Mouse (Mus musculus) midbrain, embryonic 14.5 days (tissue): ENCODE measurements at regions not wholly inside any gene's neighbourhood (a gene's known extent, or its start where the extent isn't known, plus 50 kb on each side); places are given as distances from the start of the nearest gene placed in this dataset.

ENCODE experiments used
- ATAC-seq: fragments of 200-750 bp; cut with Nextera tagmentation; 2 replicates; pipeline ENCODE4 v1.8.0; 2017; ENCODE audit warnings: moderate number of reproducible peaks, moderate library complexity; ENCODE audit not compliant: low FRiP score, low TSS enrichment
- DNase-seq: peaks from one replicate; pipeline ENCODE4 v3.0.0-alpha.2; 2015
- H3K27ac ChIP-seq: fragments of 300-500 bp; sonication (generic); replicated peaks from 2 replicates; pipeline ENCODE4 v1.5.1; 2014; ENCODE audit warnings: mild to moderate bottlenecking, low read depth, low read length, moderate library complexity
- H3K27me3 ChIP-seq: fragments of 300-500 bp; sonication (generic); 2 replicates; pipeline ENCODE4 v1.6.1; 2014; ENCODE audit warnings: low read length, control low read depth, mixed read lengths; ENCODE audit not compliant: control insufficient read depth, insufficient read depth
- H3K36me3 ChIP-seq: fragments of 300-500 bp; sonication (generic); 2 replicates; pipeline ENCODE4 v1.6.1; 2014; ENCODE audit warnings: low read length, control low read depth; ENCODE audit not compliant: control insufficient read depth, insufficient read depth
- H3K4me1 ChIP-seq: fragments of 300-500 bp; sonication (generic); 2 replicates; pipeline ENCODE4 v1.6.1; 2014; ENCODE audit warnings: mild to moderate bottlenecking, antibody characterized with exemption, low read length, control low read depth; ENCODE audit not compliant: control insufficient read depth, insufficient read depth
- H3K4me2 ChIP-seq: fragments of 300-500 bp; sonication (generic); 2 replicates; pipeline ENCODE4 v1.6.1; 2014; ENCODE audit warnings: mild to moderate bottlenecking, low read length, moderate library complexity
- H3K4me3 ChIP-seq: fragments of 300-500 bp; sonication (generic); replicated peaks from 2 replicates; pipeline ENCODE4 v1.5.1; 2014; ENCODE audit warnings: low read depth, low read length
- H3K9ac ChIP-seq: fragments of 300-500 bp; sonication (generic); replicated peaks from 2 replicates; pipeline ENCODE4 v1.6.1; 2014; ENCODE audit warnings: mild to moderate bottlenecking, low read length, moderate library complexity
- H3K9me3 ChIP-seq: fragments of 300-500 bp; sonication (generic); 2 replicates; pipeline ENCODE4 v1.6.1; 2016; ENCODE audit warnings: low read length, control low read depth, mixed read lengths; ENCODE audit not compliant: control insufficient read depth
- WGBS: fragments of 180-500 bp; shearing (Covaris S2); extraction: QIAGEN DNeasy Blood & Tissue Kit; methylation state at CpG from one replicate; pipeline ENCODE4 v1.1.7; 2014; 5-methylcytosine and 5-hydroxymethylcytosine counted together

GRCm38 (mm10) chr10:111575926-111576325 lies 69.8 kb downstream of the Phlda1 start:
- no peak overlapping the region for H3K4me3 ChIP-seq
- ATAC-seq = no peak
- no peak overlapping the region for H3K4me2 ChIP-seq
- no peaks in the 10 kb centered on the region for H3K9me3 ChIP-seq
- WGBS = 67% methylated on average over 5 of the region's 5 CpGs
- no peak for DNase-seq
- no peaks in the 10 kb centered on the region for H3K4me1 ChIP-seq
- H3K27me3 ChIP-seq = no peaks in the 10 kb centered on the region
- no peak overlapping the region for H3K9ac ChIP-seq
- H3K36me3 ChIP-seq = no peaks in the 10 kb centered on the region
- no peak overlapping the region for H3K27ac ChIP-seq

GRCm38 (mm10) chr10:111576395-111577069 lies 70.4 kb downstream of the Phlda1 start:
- H3K36me3 ChIP-seq = no peaks in the 10 kb centered on the region
- no peak for ATAC-seq
- H3K9me3 ChIP-seq = no peaks in the 10 kb centered on the region
- H3K4me1 ChIP-seq = no peaks in the 10 kb centered on the region
- H3K4me3 ChIP-seq = no peak overlapping the region
- no peak for DNase-seq
- WGBS = 91% methylated on average over 10 of the region's 10 CpGs
- no peak overlapping the region for H3K4me2 ChIP-seq
- H3K27me3 ChIP-seq = no peaks in the 10 kb centered on the region
- H3K9ac ChIP-seq = no peak overlapping the region
- no peak overlapping the region for H3K27ac ChIP-seq

- DNase-seq = no peak
- H3K9ac ChIP-seq = no peak overlapping the region
- WGBS = 77% methylated on average over 5 of the region's 5 CpGs
- ATAC-seq = no peak
- H3K27me3 ChIP-seq = no peaks in the 10 kb centered on the region
- H3K27ac ChIP-seq = no peak overlapping the region
- no peaks in the 10 kb centered on the region; the same call in 1 of the 2 replicates for H3K9me3 ChIP-seq
- H3K4me3 ChIP-seq = no peak overlapping the region
- no peak overlapping the region for H3K4me2 ChIP-seq
- H3K4me1 ChIP-seq = no peaks in the 10 kb centered on the region
- no peaks in the 10 kb centered on the region for H3K36me3 ChIP-seq
Observed at GRCm38 (mm10) chr10:111578536-111578935, 72.5 kb downstream of the Phlda1 start.

- Histone ChIP-seq H3K9me3 (no peaks in the 10 kb centered on the region; the same call in 1 of the 2 replicates), H3K9ac (no peak overlapping the region), H3K27ac (no peak overlapping the region), H3K27me3 (no peaks in the 10 kb centered on the region), H3K4me2 (no peak overlapping the region), H3K36me3 (no peaks in the 10 kb centered on the region), H3K4me1 (no peaks in the 10 kb centered on the region), H3K4me3 (no peak overlapping the region)
- 59% methylated on average over 2 of the region's 2 CpGs for WGBS
- DNase-seq (no peak), ATAC-seq (no peak)
Observed at GRCm38 (mm10) chr10:111579481-111579880, 73.4 kb downstream of the Phlda1 start.

GRCm38 (mm10) chr10:111580401-111581100 lies 74.5 kb downstream of the Phlda1 start:
- ATAC-seq = no peak
- 88% methylated on average over 11 of the region's 11 CpGs for WGBS

GRCm38 (mm10) chr10:111581847-111582246 lies 75.8 kb downstream of the Phlda1 start:
- no peak for ATAC-seq
- H3K9ac ChIP-seq = no peak overlapping the region
- WGBS = 76% methylated on average over 3 of the region's 3 CpGs

More at GRCm38 (mm10) chr10:111580401-111581100, 74.5 kb downstream of the Phlda1 start:
- H3K4me1 ChIP-seq = no peaks in the 10 kb centered on the region
- no peaks in the 10 kb centered on the region for H3K36me3 ChIP-seq
- H3K9ac ChIP-seq = no peak overlapping the region
- no peak overlapping the region for H3K4me3 ChIP-seq
- no peaks in the 10 kb centered on the region; the same call in 1 of the 2 replicates for H3K9me3 ChIP-seq
- H3K4me2 ChIP-seq = no peak overlapping the region
- no peak for DNase-seq
- no peaks in the 10 kb centered on the region for H3K27me3 ChIP-seq
- no peak overlapping the region for H3K27ac ChIP-seq

GRCm38 (mm10) chr10:111582321-111583123 lies 76.4 kb downstream of the Phlda1 start:
- no peak for DNase-seq
- no peak overlapping the region for H3K9ac ChIP-seq
- H3K9me3 ChIP-seq = no peaks in the 10 kb centered on the region; the same call in 1 of the 2 replicates
- no peak for ATAC-seq
- no peak overlapping the region for H3K4me2 ChIP-seq
- H3K36me3 ChIP-seq = no peaks in the 10 kb centered on the region
- no peaks in the 10 kb centered on the region for H3K4me1 ChIP-seq
- no peak overlapping the region for H3K4me3 ChIP-seq
- no peak overlapping the region for H3K27ac ChIP-seq
- no peaks in the 10 kb centered on the region for H3K27me3 ChIP-seq
- 56% methylated on average over 14 of the region's 14 CpGs for WGBS

More at GRCm38 (mm10) chr10:111581847-111582246, 75.8 kb downstream of the Phlda1 start:
- Histone ChIP-seq H3K4me1 (no peaks in the 10 kb centered on the region), H3K27ac (no peak overlapping the region), H3K27me3 (no peaks in the 10 kb centered on the region), H3K36me3 (no peaks in the 10 kb centered on the region), H3K4me3 (no peak overlapping the region), H3K4me2 (no peak overlapping the region), H3K9me3 (no peaks in the 10 kb centered on the region; the same call in 1 of the 2 replicates)
- no peak for DNase-seq

- Histone ChIP-seq H3K4me3 (no peak overlapping the region), H3K9me3 (no peaks in the 10 kb centered on the region; the same call in 1 of the 2 replicates), H3K4me2 (no peak overlapping the region), H3K27ac (no peak overlapping the region), H3K9ac (no peak overlapping the region), H3K36me3 (no peaks in the 10 kb centered on the region), H3K27me3 (no peaks in the 10 kb centered on the region), H3K4me1 (no peaks in the 10 kb centered on the region)
- ATAC-seq (no peak), DNase-seq (no peak)
- WGBS = 95% methylated on average over 20 of the region's 20 CpGs
Observed at GRCm38 (mm10) chr10:111583124-111583743, 77.1 kb downstream of the Phlda1 start.
